Mouse (Mus musculus) spleen, postnatal 36 days (tissue): ENCODE results near the gene Actr1a.
A peak's percentile ranks its signal among the peaks of the same experiment; 100 is the strongest.

Experiments used
- DNase-seq, 2 experiments: peaks; one replicate each; pipeline ENCODE4 v3.0.0; 2022; ENCODE audit warnings: low spot score in 2 of 2, mixed read lengths in 1 of 2

Actr1a gene

GRCm38 (mm10) chr19:46350168-46350932, 45.2 kb downstream of the Actr1a start, which contains the start of gene 2310034G01Rik:
TSS of gene 2310034G01Rik (minus strand) at chr19:46350302.
- DNase-seq = no peak

DNA sequence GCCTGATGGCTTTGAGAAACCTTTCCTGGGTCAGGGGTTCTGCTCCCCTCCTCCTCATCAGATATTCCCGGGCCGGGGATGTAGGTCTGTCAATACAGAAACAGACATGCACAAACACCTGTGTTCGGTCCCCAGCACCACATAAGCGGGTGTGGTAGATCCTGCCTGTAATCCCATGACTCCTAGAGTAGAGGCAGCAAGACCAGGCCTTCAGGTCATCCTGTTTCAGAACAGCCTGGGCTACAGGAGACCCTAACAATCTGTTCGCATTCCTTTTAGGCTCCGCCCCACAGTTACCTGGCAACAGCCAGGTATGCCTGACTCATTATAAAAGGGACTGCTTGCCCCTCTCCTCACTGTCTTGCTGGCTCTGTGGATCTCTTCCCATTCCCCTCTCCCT, 46.0 kb downstream of the Actr1a start:
- DNase-seq = no peak

DNA sequence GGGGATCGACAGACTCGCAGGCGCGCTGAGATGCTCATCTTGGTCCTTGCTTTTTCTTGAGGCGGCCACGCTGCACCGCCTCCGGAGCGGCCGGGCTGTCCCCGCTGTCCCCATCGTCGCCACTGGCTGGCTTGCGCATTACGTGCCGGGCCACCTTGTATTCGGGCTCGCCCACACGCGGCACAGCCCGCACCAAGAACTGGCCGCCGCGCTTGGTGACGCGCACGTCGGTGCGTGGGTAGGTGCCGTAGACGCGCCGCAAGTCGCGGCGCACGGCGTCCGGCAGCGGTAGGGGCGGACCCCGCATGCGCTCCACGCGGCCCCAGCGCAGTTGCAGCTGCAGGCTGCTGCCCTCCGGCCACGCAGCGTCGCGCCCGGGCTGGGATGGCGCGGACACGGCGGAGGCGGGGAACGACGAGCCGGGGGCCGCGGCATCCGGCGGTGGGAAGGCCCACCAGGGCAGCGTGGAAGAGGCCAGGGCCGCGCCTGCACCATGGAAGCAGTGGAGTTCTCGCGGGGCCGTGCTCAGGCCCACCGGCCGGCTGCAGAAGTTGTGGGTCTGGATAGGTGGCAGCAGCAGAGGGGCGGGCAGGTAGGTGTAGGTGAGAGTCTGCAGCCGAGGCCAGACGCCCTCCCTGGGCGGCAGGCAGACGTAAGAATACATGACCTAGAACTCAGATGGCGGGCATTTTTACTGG, 46.6 kb downstream of the Actr1a start:
- DNase-seq = peak; percentile 47 to 55

DNA sequence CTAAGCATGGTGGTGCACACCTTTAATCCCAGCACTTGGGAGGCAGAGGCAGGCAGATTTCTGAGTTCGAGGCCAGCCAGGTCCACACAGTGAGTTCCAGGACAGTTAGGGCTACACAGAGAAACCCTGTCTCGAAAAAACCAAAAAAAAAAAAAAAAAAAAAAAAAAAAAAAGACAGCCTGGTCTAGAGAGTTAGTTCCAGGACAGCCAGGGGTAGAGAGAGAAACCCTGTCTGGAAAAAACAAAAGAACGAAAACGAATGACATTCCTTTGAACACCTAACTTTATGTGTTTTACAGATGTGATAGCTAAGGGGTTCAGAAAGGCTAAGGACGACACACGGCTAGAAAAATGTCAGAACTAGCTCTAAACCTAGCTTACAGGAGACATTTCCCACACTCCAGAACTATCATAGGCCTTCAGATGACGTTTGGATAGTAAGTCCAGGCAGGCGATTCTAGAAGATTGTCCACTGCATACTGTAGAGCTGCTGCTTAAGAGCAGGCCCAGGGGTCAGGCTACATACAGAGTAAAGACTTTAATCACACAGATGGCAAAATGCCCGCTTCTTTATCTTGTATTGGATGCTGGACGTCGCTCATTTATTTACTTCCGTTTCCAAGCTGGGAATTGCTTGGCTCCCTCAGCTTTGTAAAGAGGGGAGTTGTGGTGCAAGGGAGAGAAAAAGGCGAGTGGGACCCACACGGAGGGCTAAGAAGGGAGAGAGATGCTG, 47.4 kb downstream of the Actr1a start:
- no peak for DNase-seq

DNA sequence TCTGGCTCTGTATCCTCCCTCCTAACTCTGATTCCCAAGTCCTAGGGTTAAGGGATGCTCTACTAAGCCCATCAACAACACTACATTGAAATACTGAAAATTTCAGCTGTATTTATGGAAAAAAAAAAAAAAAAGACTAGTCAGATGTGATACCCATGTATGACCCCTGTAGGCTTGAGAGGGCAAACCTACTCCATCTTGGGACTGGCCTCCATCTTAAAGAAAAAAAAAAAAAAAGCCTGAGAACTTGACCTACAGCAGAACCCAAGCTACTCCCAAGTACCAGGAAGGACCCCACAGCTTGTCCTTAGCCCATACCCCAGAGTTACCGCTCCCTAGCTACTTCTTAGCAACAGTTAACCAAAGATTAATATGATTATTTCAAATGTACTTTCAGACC, 48.4 kb downstream of the Actr1a start:
- no peak for DNase-seq

DNA sequence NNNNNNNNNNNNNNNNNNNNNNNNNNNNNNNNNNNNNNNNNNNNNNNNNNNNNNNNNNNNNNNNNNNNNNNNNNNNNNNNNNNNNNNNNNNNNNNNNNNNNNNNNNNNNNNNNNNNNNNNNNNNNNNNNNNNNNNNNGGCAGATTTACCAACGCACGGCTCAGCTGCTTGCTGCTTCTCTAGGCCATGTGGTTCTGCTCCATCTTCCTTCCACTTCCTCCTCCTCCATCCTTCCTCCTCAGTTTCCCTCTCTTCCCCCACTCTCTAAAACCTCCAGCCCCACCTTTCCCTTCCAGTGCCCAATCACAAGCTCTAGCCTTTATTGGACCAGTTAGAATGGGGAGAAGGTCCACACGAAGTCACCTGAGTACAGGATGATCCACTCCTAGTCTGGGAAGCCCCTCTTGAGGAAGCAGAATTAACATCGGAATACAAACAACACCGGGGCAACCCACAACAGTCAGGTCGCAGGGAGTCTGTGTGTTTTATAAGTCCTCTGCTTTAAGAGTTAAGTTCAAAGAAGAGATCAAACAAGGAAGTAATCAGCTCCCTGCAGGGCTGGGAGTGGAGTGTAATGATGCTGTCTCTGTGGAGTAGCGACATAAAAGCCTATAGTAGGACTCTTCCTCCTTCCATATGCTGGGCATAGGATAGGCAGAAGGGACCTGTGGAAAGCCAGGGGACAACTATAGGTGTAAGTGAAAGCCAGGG, 50.7 kb downstream of the Actr1a start:
- DNase-seq = no peak

DNA sequence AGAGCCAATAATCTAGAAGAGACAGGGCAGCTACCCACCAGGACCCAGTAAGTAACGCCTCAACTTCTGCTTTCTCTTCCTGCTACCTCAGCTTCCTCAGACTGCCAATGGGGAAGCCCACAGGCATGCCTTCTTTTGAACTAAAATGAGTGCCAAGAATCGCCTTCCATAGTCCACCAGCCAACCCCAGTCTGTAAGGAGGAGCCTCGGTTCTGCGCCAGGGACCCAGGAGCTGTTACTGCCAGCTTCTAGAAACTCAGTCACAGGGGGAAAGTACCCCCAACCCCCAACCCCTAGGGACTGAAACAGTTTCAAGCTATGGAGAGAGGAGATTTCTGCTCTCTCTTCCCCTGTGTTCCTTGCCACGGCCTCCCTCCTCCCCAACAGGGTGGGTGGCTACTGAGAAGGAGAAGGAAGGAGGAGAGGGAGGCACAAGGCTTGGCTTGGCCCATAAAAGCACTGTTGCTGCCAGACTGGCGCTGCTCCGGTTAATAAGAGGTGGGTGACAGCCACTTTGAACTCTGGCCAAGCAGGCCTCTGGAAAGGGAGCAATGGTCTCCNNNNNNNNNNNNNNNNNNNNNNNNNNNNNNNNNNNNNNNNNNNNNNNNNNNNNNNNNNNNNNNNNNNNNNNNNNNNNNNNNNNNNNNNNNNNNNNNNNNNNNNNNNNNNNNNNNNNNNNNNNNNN, 56.1 kb downstream of the Actr1a start:
- peak; percentile 70 to 77 for DNase-seq

DNA sequence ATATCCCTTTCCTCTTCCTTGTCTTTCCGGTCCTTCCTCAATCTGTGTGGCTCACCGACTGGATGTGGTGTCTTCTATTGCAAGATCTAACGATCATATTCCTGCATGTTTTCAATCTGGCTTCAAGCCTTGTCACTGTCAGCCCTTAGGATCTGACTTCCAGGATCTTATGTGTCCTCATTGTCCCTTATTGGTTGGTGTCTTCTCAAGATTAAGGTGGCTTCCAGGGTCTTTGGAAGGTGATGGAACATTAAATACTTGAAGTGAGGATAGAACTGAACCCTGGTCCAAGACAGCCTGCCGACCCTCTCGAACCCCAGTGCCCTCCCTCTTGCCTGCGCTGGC, 56.6 kb downstream of the Actr1a start:
- DNase-seq = no peak

GRCm38 (mm10) chr19:46338331-46338936, 57.1 kb downstream of the Actr1a start, which contains the start of gene Cuedc2:
TSS of gene Cuedc2 (minus strand) at chr19:46338702.
- peak; percentile 93 to 97 for DNase-seq

DNA sequence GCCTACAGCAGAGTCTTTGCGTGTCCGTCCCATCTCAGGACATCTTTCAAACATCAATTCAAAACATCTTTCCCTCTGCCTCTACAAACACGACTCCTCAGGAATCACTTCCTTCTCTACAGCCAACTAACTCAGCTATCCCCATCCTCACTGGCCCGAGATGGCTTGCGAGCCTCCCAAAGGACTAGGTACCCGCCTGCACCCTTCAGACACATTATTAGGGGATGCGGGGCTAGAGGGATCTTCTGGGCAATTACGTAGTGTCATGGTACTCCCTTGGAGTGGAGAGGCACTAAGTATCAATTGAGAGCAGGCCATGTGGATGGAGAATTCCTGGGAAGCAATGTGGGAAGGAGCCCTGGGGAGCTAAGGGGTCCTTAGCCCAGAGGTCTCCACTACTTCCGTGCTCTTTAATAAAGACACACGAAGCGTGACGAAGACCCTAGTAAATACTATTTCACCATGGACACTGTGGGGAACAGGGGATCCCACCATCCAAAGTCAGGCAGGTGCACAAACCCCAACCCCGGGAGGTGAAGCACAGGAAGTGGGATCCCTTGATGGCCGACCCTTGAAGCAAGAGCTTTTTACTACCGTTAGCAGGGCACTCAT, 57.7 kb downstream of the Actr1a start:
- no peak for DNase-seq

DNA sequence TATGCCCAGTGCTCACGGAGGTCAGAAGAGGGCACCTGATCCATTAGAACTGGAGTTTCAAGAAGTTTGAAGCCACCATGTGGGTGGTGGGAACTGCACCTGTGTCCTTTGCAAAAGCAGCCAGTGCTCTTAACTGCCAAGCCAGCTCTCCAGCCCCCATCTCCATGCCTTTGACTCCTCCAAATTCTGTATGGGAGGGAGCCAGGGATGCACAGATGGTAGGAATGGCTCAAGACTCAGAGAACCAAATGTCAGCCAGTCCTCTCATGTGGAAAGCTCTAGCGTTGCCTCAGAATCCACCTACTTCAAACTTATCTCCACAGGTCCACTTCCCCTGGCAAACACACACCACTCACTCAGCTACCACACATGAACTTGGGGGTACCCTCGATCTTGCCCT, 61.6 kb downstream of the Actr1a start:
- no peak for DNase-seq

- DNase-seq = no peak
Measured at GRCm38 (mm10) chr19:46332721-46333339, 62.7 kb downstream of the Actr1a start.

GRCm38 (mm10) chr19:46331936-46332335, 63.6 kb downstream of the Actr1a start:
- no peak for DNase-seq

DNA sequence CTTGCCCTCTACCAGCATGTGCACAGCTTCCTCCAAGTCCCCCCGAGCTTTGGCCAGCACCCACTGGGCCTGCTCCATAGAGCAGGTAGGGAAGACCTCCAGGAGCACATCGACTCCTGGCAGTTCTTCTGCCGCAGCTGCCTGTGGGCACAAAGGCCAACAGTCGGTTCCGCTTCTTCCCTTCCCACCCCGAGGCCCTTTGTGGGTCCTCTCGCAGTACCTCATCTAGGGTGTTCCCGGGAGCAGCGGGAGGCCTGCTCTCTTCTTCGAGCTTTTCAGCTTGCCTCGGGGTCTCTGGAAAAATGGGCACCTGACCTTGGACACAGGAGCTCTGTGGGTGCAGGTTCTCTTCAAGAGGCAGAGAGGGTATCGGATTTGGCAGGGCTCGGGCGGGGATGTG, 64.2 kb downstream of the Actr1a start:
- DNase-seq = no peak

DNA sequence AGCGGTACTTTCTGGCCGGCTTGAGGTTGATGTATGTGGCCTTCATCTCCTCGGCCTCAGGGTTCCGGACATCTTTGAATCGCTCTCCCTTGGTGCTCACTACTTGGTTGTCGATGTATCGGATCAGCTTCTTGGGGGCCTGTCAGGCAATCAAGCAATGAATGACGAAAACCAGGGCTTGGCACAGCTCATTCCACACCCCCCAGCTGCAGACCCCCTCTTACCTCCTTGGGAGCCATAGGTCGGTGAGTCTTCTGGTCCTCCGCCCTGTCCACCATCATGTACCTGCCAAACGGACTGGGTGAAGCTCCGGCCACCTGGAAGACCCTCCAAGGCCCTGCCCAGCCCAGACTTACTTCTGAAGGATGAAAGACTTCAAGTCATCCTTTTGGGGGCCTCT, 64.9 kb downstream of the Actr1a start:
- no peak for DNase-seq

GRCm38 (mm10) chr19:46329951-46330350, 65.6 kb downstream of the Actr1a start:
- DNase-seq = peak; percentile 79 to 80

DNA sequence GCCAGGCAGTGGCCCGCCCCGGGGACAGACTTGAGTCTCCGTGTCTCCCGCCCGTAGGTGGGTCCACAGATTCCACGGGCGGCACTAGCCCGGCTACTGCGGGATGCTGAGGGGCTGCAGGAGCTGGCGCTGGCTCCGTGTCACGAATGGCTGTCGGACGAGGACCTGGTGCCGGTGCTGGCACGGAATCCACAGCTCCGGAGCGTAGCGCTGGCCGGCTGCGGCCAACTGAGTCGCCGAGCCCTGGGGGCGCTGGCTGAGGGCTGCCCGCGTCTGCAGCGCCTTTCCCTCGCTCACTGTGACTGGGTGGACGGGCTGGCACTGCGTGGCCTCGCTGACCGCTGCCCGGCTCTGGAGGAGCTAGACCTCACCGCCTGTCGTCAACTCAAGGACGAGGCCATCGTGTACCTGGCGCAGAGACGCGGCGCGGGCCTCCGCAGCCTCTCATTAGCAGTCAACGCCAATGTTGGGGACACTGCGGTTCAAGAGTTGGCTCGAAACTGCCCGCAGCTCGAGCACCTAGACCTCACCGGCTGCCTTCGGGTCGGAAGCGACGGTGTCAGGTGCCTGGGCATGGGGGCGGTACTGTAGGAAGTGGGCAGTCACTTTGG, 66.4 kb downstream of the Actr1a start:
- DNase-seq = no peak

DNA sequence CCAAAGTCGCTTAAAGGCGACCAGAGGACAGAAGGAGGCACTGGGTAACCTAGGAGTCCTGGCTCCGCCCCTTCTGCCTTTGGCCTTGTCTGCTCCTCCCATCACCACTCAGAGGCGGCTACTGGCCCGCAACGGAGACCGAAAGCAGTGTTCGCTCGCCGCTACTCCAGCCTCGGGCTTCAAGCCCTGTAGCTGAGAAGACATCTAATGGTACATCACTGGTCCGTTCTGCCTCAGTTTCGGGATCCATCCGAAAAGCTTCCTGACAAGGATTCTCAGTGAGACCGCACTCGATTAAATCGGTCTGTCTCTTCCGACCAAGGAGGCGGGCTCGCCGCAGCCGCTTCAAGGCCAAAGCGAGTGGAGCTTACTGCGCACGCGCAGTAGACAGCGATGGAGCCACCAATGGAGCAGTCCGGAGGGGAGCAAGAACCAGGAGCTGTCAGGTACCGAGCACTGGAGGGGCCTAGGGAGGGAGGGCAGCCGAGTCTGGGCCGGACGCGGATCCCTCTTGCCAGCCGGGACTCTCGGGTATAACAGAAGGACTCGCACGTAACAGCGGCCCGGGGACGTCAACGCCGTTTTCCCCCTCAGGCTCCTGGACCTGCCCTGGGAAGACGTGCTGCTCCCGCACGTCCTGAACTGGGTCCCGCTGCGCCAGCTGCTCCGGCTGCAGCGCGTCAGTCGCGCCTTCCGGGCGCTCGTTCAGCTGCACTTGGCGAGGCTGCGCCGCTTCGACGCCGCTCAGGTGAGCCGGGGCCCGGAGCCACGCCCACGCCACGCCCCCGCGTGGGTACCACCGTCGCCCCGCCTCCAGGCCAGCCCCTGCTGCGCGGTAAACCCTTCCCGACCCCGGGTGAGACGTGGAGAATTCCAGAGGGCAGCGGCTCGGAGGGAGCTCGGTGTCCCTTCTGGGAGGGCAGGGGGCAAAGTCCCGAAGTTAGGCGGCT, 67.2 kb downstream of the Actr1a start, which contains the start of gene Fbxl15:
Gene Fbxl15 (plus strand): TSS at position 104 of the 950 bp plus-strand sequence.
- DNase-seq = peak; percentile 87 to 90
